Comparison of ENCODE assay signal across 26 mouse cellular contexts in genomic region chr11:103578339-103578738, GRCm38 (mm10). TPM values are rescaled to one million over a fixed set of nuclear protein-coding genes. Genes with fewer than 3 reads are reported as not detected.
"Had no signal": no experiment of that assay in that cellular context is flagged by ENCODE, and none has a peak within 500 bp of the region (broad histone marks: within the 10 kb centered on the region; RNA-seq: fewer than 3 reads in every experiment).

No protein-coding gene starts in this region.

- H3K27me3 ChIP-seq: lung, embryonic 15.5 days; midbrain, embryonic 13.5 days; midbrain, embryonic 15.5 days; neural tube, embryonic 12.5 days had no signal

- H3K36me3 ChIP-seq: lung, embryonic 15.5 days; midbrain, embryonic 13.5 days; midbrain, embryonic 15.5 days; neural tube, embryonic 12.5 days had no signal

- H3K27ac ChIP-seq: lung, embryonic 15.5 days; macrophage; midbrain, embryonic 13.5 days; midbrain, embryonic 15.5 days; neural tube, embryonic 12.5 days had no signal

- DNase-seq: liver, postnatal 0 days; lung, adult 2 months; lung, postnatal 14 days; lung, postnatal 36 days; right cerebral cortex, postnatal 25 days; right cerebral cortex, postnatal 4 days; spleen, adult 18-20 months; thymus, adult 18-20 months; thymus, postnatal 25 days; thymus, postnatal 4 days had no signal

- H3K4me1 ChIP-seq: lung, embryonic 15.5 days; megakaryocyte, embryonic 14.5 days; midbrain, embryonic 13.5 days; midbrain, embryonic 15.5 days; neural tube, embryonic 12.5 days had no signal

- H3K4me3 ChIP-seq: lung, embryonic 15.5 days; megakaryocyte, embryonic 14.5 days; midbrain, embryonic 13.5 days; midbrain, embryonic 15.5 days; neural tube, embryonic 12.5 days had no signal

RNA-seq across cellular contexts. Expression of gene Gm884, which starts 42.6 kb away (rescaled TPM):
- total RNA-seq: megakaryocyte progenitor cell, adult 5-6 weeks; neutrophil, adult 5-6 weeks had no signal
- polyA plus RNA-seq: liver, postnatal 0 days; lung, adult 2 months; lung, embryonic 15.5 days; lung, postnatal 0 days; macrophage; midbrain, embryonic 11.5 days; midbrain, embryonic 13.5 days; midbrain, embryonic 15.5 days; midbrain, postnatal 0 days; neural tube, embryonic 12.5 days; neural tube, embryonic 14.5 days; small intestine, adult 2 months; stomach, embryonic 14.5 days; stomach, embryonic 16.5 days; urinary bladder, adult 2 months had no signal
